Mouse (Mus musculus) fat pad, adult 2 months (tissue): Measurements from ENCODE around the gene Ache.

Source experiments
- DNase-seq: peaks from one replicate; pipeline ENCODE4 v3.0.0-alpha.2; 2011; ENCODE audit warnings: low read depth, low spot score; ENCODE audit errors: extremely low read depth

Ache gene

DNA sequence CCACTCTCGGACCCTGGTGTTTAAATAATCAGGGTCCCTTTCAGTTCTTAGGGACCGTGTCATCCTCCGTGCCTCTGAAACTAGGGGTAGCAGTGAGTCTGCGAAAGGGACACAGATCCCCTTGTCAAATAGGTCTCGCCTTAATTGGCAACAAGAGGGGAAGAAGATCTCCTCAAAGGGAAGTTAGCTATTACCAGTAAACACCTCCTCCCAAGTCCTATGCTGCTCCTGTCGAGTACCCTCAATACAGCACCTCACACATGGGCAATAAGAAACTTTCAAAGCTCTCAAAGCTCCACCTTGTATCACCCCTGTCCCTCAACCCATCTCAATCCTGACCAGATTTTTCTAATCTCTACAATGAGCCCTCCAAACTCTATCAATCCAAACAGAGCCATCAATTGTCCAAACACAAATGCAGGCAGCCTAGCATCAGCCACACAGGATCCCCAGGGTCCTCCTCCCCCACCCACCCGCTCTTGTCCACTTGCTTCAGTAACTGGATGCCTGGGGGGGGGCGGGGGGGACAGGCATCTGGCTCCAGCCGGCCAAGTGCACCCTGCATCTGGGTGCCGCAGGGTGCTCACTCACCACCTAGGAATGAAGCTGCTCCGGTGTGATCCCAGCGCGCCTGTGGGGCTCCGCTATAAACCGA is 45.7 kb downstream of the Ache start:
- DNase-seq, result no peak

DNA sequence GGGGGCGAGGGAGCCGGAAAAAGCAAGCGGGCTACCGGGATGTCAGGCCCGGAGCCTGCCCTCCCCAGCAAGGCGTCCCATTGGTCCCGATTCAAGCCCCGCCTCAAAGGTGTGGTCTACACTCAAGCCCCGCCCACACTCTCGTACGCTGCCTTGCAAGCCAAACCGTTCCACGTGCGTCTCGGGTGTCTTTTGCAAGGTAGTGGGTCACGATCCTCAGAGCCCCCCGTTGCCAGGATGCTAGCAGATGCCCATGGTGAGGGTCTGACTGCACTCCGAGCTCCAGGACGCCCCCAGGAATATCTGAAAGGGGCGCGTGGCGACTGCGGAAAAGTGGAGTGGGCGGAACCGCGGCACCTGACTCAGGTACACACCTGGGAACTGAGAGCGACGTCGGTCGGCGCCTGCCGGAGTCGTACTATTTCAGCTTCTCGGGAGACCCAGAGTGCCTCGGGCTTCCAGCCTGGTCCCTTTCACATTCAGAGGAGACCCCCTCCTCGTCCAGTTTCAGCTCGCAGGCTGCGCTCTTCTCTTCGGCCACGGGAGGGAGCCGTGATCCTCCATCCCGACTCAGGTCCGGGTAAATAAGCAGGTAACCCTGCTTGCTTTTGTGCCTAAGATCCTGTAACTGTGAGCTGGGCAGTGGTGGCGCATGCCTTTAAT is 46.3 kb downstream of the Ache start, which contains the start of gene Slc12a9:
Gene Slc12a9 (minus strand): TSS at position 86 of the 663 bp plus-strand sequence.
- peak; percentile 64 for DNase-seq

DNA sequence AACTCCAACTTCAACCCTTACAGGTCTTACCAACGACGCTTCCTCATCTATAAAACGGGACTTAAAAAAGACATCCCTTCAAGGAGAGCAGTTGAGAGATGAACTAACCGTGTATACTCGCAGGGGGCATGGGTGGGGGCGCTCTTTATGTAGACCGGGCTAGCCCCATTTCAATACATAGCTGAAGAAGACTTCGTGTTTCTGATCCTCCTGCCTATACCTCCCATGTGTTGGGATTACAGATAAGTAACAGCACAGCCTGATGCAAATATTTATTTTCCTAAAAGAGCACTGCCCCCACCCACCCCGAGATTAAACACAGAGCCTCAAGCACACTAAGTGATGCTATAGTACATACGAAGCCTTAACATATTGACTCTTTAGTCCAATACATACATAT is 47.0 kb downstream of the Ache start:
- no peak for DNase-seq

DNA sequence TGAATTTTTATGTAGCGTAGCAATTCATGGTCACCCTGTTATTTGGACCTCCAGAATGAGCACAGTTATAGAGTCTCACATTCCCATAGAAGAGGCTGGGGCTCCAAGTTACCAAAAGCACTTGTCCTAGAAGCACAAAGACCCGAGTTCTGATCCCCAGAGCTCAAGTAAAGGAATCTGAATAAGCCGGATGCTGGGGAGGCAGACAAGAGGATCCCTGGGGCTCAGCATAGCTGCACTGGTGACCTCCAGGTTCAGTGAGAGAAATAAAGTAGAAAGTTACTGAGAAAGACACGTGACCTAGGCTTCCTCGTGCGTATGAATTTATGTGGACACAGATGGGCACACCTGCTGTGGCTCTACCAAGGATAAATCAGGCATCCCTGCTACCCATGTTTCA is 47.7 kb downstream of the Ache start:
- no peak for DNase-seq

DNA sequence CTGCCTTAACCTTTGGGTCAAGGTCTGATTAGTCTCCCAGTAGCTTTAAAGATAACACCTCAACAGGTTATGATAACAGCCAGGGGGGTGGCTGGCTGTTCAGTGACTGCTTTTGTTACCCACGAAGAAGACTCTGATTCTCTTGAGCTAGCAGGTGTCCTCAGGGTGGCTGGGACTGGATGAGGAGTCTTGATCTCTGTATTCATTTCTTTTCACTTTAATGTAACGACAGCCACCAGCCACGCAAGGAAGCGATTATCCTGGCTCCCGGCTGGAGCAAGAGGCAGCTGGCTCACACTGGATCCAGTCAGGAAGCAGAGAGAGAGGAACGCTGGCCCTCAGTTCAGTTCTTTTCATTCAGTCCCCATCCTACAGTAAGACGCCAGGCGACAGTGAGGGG is 49.9 kb downstream of the Ache start:
- DNase-seq, result no peak

DNA sequence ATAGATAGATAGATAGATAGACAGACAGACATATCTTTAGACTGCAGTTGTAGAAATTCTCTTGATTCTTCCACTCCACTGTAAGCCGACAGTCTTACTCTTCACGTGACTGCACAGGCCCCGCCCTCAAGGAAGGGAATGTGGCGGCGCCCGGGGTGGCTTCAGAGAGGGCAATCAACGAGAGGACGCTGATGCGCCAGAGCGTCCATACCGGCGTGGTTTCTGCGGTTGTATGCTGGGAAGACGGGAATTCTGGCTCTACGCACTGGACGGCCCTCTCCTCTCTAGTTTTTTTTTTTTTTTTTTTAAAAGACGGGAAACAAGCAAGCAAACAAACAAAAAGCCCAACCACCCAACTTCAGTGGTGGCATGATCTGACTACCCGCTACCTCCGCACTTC is 50.9 kb downstream of the Ache start:
- no peak for DNase-seq

DNA sequence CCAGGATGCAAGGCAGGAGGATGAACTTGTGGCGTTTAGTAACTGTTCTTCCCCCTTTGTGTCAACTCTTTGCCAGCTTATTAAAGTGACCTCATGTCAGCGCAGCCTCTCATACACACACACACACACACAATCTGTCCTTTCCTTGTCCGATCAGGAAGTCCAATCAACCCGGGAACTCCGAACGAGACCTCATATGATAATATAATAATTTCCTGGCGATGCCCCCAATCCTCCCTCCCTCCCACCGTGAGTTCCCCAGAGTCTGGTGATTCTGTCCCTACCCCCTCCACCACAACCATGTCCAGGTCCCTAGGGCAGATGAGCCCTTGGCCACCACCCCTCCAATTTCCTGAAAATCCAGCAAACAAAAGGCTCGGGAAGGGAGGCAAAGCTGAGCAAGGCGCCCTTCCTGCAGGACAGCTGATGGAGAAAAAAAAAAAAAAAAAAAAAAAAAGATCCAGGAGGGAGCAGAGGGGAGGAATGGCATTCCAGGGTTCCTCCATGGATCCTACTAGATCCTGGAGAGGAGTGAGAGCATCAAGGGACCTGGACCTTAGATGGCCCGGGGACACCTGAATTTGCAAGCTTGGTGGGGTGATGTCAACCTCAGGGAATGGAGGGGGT is 51.5 kb downstream of the Ache start:
- DNase-seq, result no peak

DNA sequence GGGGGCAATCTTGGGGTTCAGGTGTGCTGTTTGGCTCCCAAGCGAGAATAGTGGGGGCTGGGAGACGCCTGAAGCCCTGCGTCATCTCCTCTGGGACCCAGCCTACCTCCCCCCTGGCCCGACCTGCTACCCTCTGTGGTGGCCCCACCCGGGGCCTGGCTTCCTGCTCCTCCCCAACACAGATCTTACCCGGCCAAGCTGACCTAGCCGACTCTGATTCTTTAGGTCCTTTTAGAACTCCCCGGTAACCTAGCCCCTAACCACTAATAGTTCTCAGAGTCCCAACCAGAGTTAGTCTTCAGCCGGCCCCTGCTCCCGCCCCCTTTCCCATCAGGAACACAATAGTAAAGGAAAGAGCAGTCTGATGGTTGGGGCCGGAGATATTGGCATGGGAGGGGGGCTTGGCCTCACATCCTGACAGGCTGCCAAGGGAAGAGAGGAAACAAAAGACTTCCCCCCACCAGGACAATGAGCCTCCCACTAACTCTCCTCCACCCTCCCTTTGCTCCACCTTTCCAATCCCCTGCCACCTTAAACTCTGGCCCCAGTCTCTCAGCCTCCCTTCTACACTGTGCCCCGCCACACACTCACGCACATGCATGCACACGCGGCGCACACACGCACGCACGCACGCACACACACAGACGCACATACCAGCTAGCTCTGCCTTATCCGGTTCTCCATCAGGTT is 52.1 kb downstream of the Ache start:
- DNase-seq, result no peak

DNA sequence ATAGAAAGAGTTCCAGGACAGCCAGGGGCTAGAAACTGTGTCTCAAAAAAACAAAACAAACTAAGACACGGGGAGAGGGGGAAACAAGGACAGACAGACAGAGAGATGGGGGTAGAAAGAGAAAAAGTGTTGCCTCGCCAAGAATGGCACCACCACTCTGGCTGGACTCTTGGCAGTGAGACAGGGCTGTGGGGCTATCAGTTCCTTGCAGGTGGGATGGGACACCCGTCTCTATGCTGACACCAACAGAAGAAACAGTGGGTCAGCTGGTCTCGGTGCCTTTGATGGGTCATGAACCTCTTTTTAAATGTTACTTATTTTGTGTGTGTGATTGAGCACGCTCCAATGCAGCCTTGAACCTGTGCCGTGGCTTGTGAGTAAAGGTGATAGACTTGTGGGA is 52.9 kb downstream of the Ache start:
- DNase-seq, result no peak

DNA sequence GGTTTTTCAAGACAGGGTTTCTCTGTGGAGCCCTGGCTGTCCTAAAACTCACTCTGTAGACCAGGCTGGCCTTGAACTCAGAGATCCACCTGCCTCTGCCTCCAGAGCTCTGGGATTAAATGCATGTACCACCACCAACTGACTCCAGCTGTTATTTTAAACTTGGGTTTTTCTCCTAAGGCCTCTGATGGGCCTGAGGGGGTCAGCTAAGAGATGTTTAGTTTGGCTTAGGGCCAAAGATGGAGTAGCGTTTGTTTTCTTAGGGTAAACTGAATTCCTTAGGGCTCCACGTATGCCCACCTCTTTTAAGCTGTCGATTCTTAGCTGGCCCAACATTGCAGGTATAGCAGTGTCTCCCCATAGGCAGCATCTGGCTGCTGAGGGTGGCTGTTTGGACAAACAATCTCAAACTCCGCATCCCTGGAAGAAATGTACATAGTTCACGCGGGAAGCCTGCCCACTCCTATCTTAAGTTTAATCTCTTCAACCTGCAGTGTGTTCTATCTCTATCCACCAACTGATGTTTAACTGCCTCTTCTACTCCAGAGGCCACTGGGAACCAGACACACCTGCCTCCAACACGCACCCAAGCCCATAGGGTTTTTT is 55.2 kb downstream of the Ache start:
- no peak for DNase-seq

DNA sequence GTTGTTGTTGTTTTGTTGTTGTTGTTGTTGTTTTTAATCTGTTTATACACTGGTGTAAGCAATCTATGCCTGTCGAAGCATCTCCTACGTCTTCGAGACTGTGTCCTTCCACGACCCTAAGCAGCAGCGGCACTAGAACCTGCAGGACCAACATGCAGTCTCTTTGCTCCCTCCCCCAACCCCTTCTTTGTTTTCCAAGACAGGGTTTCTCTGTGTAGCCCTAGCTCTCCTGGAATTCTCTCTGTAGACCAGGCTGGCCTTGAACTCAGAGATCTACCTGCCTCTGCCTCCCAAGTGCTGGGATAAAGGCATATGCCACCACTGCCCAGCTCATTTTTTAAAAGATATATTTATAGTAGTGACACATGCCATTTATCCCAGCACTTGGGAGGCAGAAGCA is 56.1 kb downstream of the Ache start:
- DNase-seq, result no peak

DNA sequence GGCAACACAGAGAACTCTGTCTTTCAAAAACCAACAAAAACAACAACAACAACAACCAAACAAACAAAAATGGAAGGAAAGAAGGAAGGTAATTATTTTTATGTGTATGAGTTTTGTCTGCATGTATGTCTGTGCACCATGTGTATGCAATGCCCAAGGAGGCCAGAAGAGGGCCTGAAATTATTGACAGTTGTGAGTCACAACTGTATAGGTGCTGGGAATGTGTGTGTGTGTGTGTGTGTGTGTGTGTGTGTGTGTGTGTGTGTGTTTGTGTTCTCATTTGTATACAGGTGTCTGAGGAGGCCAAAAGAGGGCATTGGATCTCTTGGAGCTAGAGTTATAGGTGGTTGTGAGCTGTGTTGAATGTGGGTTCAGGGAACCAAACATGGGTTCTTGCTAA is 56.5 kb downstream of the Ache start:
- no peak for DNase-seq
